Mouse (Mus musculus) spleen, adult 2 months (tissue): ENCODE measurements around the gene Fam168a. TPM values are rescaled to one million over a fixed set of nuclear protein-coding genes. Genes with fewer than 3 reads are reported as not detected.

ENCODE experiments used
- DNase-seq, 2 experiments: peaks; one replicate each; pipeline versions ENCODE4 v3.0.0 to v3.0.0-alpha.2; 2012 to 2021; ENCODE audit warnings: low spot score in 2 of 2, low read depth in 1 of 2
- H3K27ac ChIP-seq: fragments of 200-500 bp; 2 replicates; pipeline ENCODE4 v1.5.1; 2012; ENCODE audit warnings: low read length, inconsistent platforms; ENCODE audit not compliant: insufficient read depth
- H3K27me3 ChIP-seq: fragments of 200-500 bp; 2 replicates; pipeline ENCODE4 v1.6.1; 2012; ENCODE audit warnings: mild to moderate bottlenecking, moderate library complexity, low read length, inconsistent platforms; ENCODE audit not compliant: control insufficient read depth, insufficient read depth
- H3K36me3 ChIP-seq: fragments of 200-500 bp; 2 replicates; pipeline ENCODE4 v1.6.1; 2012; ENCODE audit warnings: mild to moderate bottlenecking, low read length, inconsistent platforms; ENCODE audit not compliant: control insufficient read depth, insufficient read depth
- H3K4me1 ChIP-seq: fragments of 200-500 bp; 2 replicates; pipeline ENCODE4 v1.6.1; 2011; ENCODE audit warnings: inconsistent platforms; ENCODE audit not compliant: control insufficient read depth, insufficient read depth, insufficient read length
- H3K4me3 ChIP-seq: fragments of 200-500 bp; 2 replicates; pipeline ENCODE4 v1.5.1; 2011; ENCODE audit warnings: mild to moderate bottlenecking, inconsistent platforms; ENCODE audit not compliant: insufficient read depth, insufficient read length; ENCODE audit errors: extremely low read depth
- CTCF ChIP-seq: fragments of 200-500 bp; IDR thresholded peaks from 2 replicates; pipeline ENCODE4 v1.5.1; 2011; ENCODE audit warnings: mild to moderate bottlenecking, inconsistent platforms; ENCODE audit not compliant: insufficient read depth, insufficient read length, insufficient replicate concordance; ENCODE audit errors: extremely low read depth
- POLR2A ChIP-seq: fragments of 200-500 bp; IDR thresholded peaks from 2 replicates; pipeline ENCODE4 v1.6.1; 2011; ENCODE audit warnings: low read depth, low read length, inconsistent platforms
- WGBS: fragments of 180-500 bp; shearing (Covaris S2); methylation state at CpG from one replicate; pipeline ENCODE4 v1.1.7; 2018; 5-methylcytosine and 5-hydroxymethylcytosine counted together
- polyA plus RNA-seq: library from polyadenylated mRNA; depleted of rRNA; stranded (reverse); fragments of >200 nt; gene quantifications from 2 replicates; pipeline ENCODE4 v1.2.3, GENCODE M21; 2012

Fam168a gene
- polyA plus RNA-seq, 1 experiment = 56.7 TPM

DNA sequence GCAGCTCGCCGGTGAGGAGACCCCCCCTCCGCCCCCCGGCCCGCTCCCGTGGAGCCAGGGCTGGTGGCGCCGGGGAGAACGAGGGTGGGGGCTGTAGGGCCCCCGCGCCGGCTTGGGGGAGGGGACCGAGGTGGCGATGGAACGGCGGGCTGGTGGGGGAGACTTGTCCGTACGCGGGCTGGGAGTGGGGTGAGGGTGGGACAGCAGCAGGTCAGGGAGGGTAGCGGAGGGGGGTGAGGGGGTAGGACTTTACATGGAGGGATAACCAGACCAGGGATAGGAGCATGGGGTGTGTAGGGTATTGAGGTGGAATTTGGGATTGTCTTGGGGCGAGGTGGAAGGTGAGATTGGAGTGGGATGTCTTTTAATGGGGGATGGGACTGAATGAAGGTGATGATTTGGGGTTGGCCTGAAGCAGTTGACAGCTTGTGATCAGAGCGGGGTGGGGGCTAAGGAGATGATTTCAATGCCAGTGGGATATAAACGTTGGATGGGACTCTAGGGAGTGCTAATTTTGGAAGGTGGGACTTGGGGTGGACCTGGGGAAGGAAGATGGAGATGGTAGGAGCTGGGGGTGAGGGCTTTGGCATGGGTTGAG is 547 bp downstream of the Fam168a start:
- Histone ChIP-seq H3K36me3 (no peaks in the 10 kb centered on the region), H3K4me1 (peaks cover 9% of the 10 kb centered on the region), H3K27me3 (no peaks in the 10 kb centered on the region), H3K4me3 (peak overlapping the region; percentile 92), H3K27ac (peak overlapping the region; percentile 60)
- peak in 1 of 2 experiments; percentile 31 for DNase-seq
- WGBS = under 1% methylated on average over 23 of the region's 23 CpGs
- no peak for TF ChIP-seq POLR2A
- TF ChIP-seq CTCF = no peak

DNA sequence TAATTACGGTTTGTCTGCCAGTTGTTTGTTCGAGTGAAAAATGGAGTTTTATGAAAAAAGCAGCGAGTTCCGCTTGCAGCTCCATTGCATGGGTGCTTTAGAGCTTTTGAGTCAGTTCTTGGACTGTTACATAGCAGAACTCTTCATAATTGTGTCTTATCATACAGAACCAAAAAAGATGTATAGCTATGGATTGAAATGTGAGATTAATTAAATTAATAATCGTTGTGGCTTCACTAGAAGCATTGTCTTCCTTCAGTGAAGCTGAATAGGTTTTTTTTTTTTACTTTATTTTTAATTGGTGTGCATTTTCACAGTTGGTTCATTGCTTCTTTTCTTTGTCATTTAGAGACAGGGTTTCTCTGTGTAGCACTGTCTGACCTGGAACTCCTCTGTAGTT is 12.3 kb downstream of the Fam168a start:
- Histone ChIP-seq H3K36me3 (no peaks in the 10 kb centered on the region), H3K4me3 (no peak overlapping the region), H3K4me1 (no peaks in the 10 kb centered on the region), H3K27ac (no peak overlapping the region), H3K27me3 (no peaks in the 10 kb centered on the region)
- no peak for DNase-seq
- 94% methylated on average over 5 of the region's 5 CpGs for WGBS
- TF ChIP-seq CTCF (no peak), POLR2A (no peak)

DNA sequence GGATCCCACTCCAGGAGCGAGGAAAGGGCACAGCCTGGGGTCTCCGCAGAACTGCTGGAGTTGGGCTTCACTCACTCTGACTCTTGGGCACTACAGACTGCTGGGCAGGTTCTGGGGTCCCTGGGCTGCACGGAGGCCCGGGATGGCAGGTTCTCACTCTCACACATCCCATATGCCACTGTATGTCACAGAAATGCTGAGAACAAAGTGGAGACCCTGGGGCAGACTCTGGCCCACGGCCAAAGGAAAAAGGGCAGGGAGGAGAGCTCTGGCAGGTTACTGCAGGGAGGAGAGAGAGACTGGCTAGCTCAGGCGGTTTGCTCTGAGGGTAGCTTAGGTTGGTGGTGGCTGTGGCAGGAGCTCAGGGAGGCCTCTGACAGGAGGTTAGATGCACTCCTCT is 15.8 kb downstream of the Fam168a start:
- Histone ChIP-seq H3K36me3 (no peaks in the 10 kb centered on the region), H3K4me3 (no peak overlapping the region), H3K27ac (no peak overlapping the region), H3K4me1 (no peaks in the 10 kb centered on the region), H3K27me3 (no peaks in the 10 kb centered on the region)
- WGBS = 91% methylated on average over 6 of the region's 6 CpGs
- DNase-seq = no peak
- TF ChIP-seq POLR2A (no peak), CTCF (no peak)

DNA sequence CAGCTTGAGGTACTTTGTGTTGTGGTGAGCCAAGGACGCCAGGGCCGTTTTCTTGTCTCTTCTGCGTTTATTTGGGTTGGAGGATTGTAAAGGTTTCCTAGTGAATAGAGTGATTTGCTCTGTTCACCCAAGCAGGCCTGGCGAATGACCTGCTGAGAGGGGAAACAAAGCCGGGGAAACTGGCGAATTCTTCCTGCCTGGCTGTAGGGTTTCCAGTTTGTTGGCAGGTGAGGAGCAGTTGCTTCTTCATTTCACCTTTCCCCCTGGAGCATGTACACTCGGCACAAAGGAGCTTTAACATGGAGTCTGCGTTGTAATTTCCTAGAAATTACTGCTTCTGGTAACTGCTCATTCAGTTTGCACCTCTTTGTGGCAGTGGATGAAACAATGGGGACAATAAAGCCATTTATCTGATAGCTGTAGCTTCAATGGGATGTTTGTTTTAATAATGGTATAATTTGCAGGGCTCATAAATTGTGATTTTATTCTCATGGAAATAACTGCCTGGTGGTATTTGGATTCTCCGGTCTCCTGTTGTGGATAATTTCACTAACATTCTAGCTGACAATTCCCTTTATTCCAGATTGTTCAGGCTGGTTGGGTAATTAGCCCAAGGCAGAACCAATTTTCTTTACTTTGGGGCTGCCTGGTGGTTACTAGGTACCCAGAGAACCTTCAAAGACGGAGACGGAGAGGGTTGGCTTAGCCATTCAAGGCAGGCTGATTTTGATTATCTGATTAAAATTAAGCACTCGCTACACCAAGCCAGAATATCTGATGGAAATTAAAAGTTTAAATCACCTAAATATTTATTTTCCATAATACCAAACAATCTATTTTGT is 17.2 kb downstream of the Fam168a start:
- DNase-seq = no peak
- 90% methylated on average over 12 of the region's 12 CpGs for WGBS
- Histone ChIP-seq H3K36me3 (no peaks in the 10 kb centered on the region), H3K27me3 (no peaks in the 10 kb centered on the region), H3K27ac (no peak overlapping the region), H3K4me3 (no peak overlapping the region), H3K4me1 (no peaks in the 10 kb centered on the region)
- TF ChIP-seq CTCF (no peak), POLR2A (no peak)

DNA sequence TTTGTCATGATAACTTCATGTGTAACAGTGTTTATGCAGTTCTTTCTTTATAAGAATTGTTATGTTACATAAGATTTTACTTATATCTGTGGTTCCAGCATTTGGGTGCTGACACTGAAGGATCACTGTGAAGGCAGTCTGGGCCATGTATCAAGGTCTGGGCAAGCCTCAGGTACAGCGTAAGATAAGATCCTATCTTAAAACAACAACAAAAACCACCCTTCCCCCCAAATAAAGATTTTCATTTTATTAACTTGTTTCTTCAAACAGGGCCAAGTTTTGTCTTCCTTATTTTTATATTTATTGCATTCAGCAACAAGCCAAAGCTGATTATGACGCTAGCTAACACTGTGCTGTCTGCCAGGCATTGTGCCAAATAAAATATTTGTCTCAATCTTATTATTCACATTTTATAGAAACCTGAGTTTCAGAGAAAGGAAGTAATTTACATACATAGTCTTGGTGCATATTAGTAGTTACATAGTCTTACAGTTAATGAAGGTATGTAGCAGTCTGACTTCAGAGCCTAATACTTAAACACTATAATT is 21.2 kb downstream of the Fam168a start:
- TF ChIP-seq CTCF (no peak), POLR2A (no peak)
- no peaks in the 10 kb centered on the region for H3K4me1 ChIP-seq
- no peak overlapping the region for H3K4me3 ChIP-seq
- WGBS = 89% methylated on average over 2 of the region's 2 CpGs
- H3K27ac ChIP-seq = no peak overlapping the region
- no peaks in the 10 kb centered on the region for H3K27me3 ChIP-seq
- DNase-seq = no peak
- H3K36me3 ChIP-seq = no peaks in the 10 kb centered on the region

DNA sequence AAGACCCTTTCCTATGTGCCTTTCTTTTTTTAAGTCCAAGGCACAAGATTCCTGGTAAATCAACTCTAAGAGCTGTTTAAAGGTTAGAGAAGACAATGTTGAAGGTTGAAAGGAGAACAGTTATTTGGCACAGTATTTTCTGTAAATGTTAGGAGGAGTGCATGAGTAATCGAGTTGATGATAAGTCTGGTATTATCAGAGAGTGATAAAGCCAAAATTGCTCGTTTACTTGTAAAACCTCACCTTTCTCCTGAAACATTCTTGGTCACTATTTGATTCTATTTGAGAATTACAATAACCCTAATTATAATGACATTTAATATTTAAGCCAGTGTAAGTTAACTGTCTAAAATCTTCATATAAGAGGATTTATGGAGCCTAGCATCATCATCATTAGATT is 23.3 kb downstream of the Fam168a start:
- Histone ChIP-seq H3K4me3 (no peak overlapping the region), H3K36me3 (no peaks in the 10 kb centered on the region; the same call in 1 of the 2 replicates), H3K27me3 (no peaks in the 10 kb centered on the region), H3K4me1 (no peaks in the 10 kb centered on the region), H3K27ac (no peak overlapping the region)
- no peak for DNase-seq
- 72% methylated on average over 2 of the region's 2 CpGs for WGBS
- no peak for TF ChIP-seq POLR2A
